Mouse (Mus musculus) layer of hippocampus, adult 11-12 months (tissue): ENCODE measurements around the gene Bcl11a.

ENCODE experiments used
- DNase-seq: peaks from one replicate; pipeline ENCODE4 v3.0.0; 2022; ENCODE audit warnings: low spot score

The Bcl11a gene

DNA sequence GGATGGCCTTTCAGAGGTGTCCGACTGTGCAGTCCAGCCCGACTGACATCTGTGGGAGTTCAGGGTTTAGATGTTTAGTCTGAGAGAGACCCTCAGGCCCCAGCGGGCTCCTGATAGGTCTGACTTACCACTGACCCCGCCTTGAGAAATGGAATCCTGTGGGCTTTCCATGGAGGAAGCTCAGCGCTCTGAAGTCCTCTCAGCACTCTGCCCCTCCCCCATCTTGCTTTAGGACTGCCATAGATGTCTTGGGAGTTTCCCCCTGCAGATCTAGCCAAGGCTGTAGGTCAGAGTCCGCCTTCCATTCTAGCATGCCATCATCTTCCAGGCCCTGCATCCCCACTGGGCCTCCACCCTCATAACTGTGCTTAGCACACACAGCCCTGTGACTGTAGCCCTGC lies 131.1 kb downstream of the Bcl11a start:
- no peak for DNase-seq

DNA sequence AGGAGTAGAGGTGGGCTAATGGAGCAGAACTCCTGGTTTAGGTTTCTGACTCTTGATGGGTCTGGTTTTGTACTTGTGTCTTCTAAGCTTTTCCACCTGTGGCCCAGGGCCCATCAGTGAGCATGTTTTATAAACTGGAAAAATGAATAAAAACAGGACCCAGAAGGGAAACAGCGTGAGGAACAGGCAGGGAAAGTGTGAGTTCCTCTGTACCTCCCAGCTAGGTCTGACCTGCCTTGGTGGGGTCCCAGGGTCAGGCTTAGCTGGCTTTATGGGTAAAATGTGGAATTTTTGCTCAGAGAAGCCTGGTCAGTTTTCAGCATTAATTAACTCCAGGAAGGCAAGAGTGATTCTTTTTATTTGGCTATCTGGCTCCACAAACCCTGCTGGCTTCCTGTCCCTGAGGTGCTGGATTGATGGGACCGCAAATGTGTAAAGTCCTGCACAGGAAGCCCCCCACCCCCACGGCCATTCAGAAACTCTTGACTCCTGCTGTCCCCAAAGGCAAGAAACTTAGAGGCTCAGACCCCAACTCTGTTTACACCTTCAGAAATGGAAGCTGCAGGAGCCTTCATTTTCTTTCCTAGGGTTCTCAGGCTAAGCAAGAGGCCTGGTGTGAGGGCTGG lies 136.8 kb downstream of the Bcl11a start:
- no peak for DNase-seq

DNA sequence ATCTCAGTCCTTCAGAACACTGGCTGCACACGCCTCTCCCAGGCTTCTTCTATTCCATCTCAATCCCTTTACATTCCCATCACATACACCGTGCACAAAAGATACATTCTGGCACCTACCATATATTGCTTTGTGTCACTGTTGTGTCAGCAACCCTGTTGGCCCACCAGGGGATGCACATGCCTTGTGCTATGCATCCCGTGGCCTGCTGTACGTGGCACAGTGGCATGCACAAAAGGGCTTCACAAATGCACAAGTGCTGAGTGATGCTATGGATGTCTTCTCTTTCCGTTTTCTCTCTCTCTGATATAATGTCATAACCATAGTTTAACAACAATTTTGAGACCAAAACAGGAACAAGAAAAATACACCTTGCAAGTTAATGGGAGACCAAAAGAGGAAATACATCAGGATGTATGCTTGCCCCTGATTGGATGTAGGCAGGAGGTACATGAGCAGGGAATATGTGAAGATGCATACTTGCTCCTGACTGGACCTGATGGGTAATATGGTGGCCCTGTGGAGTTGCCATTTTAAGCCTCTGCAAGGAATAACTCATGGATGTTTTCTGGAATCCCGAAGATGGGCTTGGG lies 140.0 kb downstream of the Bcl11a start:
- DNase-seq = no peak

DNA sequence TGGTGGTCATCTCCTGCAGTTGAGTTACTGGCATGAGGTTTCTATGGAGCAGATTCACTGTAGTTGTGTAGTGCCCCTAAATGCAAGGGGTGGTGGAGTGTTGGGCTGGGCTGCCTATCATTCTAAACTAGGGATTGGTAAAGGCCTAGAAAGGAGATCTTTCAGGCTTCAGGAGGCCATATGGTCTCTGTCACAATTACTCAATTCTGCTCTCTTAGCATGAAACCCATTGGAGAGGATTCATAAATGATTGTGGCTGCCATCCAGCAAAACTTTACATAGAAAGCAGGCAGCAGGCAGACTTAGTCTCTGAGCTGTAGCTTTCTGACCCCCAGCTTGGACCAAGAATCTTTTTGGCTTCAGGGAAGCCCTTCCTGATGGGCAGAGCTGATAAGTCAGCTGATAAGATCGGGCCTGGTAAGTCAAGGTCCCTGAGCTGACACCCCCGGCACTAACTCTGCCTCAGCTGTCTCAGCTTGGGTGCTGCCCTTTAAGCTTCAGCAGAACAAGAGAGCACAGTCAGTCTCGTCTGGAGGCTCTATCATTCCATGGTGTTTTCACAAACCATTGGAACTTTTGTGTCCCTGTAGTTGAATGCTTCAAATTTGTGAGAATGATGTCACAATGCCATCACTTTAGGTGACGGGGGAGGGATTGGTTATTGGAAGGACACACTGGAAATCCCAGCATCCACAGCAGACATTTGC lies 143.9 kb downstream of the Bcl11a start:
- DNase-seq = no peak
